Mouse (Mus musculus) midbrain, embryonic 15.5 days (tissue): ENCODE data around the gene Atp8a2. TPM values are rescaled to one million over a fixed set of nuclear protein-coding genes. Genes with fewer than 3 reads are reported as not detected.
A peak's percentile ranks its signal among the peaks of the same experiment; 100 is the strongest.
"Not testable (repeated sequence)": the region's sequence is repeated elsewhere in the genome, so short reads cannot be mapped to it uniquely, and the experiment has no call there.

Source experiments
- ATAC-seq: fragments of 200-750 bp; cut with Nextera tagmentation; replicated peaks from 2 replicates; pipeline ENCODE4 v1.8.0; 2017; ENCODE audit warnings: moderate TSS enrichment
- H3K27ac ChIP-seq: fragments of 300-500 bp; sonication (generic); 2 replicates; pipeline ENCODE4 v1.5.1; 2015; ENCODE audit warnings: mild to moderate bottlenecking, inconsistent platforms
- H3K27me3 ChIP-seq: fragments of 300-500 bp; sonication (generic); replicated peaks from 2 replicates; pipeline ENCODE4 v1.6.1; 2015; ENCODE audit warnings: inconsistent platforms
- H3K36me3 ChIP-seq: fragments of 300-500 bp; sonication (generic); replicated peaks from 2 replicates; pipeline ENCODE4 v1.6.1; 2015; ENCODE audit warnings: inconsistent platforms
- H3K4me1 ChIP-seq: fragments of 300-500 bp; sonication (generic); 2 replicates; pipeline ENCODE4 v1.6.1; 2015; ENCODE audit warnings: inconsistent platforms
- H3K4me2 ChIP-seq: fragments of 300-500 bp; sonication (generic); 2 replicates; pipeline ENCODE4 v1.6.1; 2015; ENCODE audit warnings: inconsistent platforms, mild to moderate bottlenecking, moderate library complexity
- H3K4me3 ChIP-seq: fragments of 300-500 bp; sonication (generic); 2 replicates; pipeline ENCODE4 v1.5.1; 2015; ENCODE audit warnings: mild to moderate bottlenecking, inconsistent platforms
- H3K9ac ChIP-seq: fragments of 300-500 bp; sonication (generic); 2 replicates; pipeline ENCODE4 v1.6.1; 2015; ENCODE audit warnings: mild to moderate bottlenecking, inconsistent platforms
- H3K9me3 ChIP-seq: fragments of 300-500 bp; sonication (generic); 2 replicates; pipeline ENCODE4 v1.6.1; 2016; ENCODE audit warnings: inconsistent platforms
- WGBS: fragments of 180-500 bp; shearing (Covaris S2); methylation state at CpG from one replicate; pipeline ENCODE4 v1.1.7; 2015; ENCODE audit warnings: mixed read lengths; 5-methylcytosine and 5-hydroxymethylcytosine counted together
- polyA plus RNA-seq: library from polyadenylated mRNA; unstranded; fragments of >200 nt; fragmentation: Nextera tagmentation; extraction: Ambion mirVana; gene quantifications from 2 replicates; pipeline ENCODE4 v1.2.1, GENCODE M21; 2015

Gene Atp8a2
- polyA plus RNA-seq, 1 experiment from 2014 or later, result 49.6 TPM

DNA sequence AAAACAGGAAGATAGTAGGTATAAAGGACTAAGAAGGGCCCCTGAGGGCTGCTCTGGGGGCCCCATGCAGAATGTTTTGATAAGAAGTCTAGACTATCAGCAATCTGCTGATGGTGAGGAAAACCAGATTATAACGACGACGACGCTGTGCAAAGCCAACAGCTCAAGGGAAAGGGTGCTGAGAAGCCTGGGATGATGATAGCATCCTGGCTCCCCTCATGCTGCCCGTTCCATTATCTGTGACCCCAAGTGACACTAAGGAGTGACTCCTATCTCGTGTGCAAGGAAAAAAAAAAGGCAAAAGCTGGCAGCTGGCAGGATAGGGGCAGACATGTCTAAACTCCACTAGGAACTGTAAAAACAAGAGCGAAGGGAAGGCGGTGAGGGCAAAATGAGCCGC, 343.8 kb downstream of the Atp8a2 start:
- no peak for ATAC-seq
- WGBS, result 69% methylated on average over 9 of the region's 9 CpGs
- Histone ChIP-seq H3K36me3 (no peaks in the 10 kb centered on the region), H3K27me3 (no peaks in the 10 kb centered on the region), H3K4me2 (no peak overlapping the region), H3K4me1 (no peaks in the 10 kb centered on the region), H3K27ac (no peak overlapping the region), H3K9me3 (no peaks in the 10 kb centered on the region), H3K9ac (no peak overlapping the region), H3K4me3 (no peak overlapping the region)

DNA sequence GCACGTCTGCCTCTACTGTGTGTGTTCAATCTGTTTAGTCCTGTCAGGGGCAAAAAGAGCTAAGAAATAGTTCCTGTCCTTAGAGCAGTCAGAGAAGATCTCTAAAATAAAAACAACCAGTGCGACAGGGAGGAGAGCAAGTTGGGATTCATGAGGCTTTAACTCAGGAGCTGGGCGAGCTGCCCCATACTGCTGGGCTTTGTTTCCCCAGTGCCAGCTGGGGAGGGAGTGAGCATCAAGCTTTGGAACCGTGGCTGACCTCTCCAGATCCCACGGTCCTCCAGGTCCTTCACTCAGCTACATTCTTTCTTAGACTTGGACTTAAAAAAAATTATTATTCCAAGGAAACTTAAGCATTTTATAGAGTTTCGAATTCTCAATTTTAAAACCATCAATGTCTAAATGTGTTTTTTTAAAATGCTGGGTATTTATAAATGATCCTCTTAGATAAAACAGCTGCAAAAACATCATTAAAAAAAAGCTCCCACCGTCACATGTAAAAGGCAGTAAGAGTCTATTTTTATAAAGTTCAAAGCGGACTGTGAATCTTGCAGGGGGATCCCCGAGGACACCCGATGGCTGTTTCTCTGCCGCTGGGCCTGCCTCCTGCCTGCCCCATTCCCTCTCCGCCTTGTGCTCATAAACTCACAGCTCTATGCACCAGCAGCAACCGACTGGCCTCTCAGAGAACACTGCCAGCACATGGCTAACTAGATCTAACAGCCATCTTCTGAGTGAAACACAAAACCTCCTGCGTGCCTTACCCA, 350.2 kb downstream of the Atp8a2 start:
- 0 out of 2 replicates have a peak, but pooled peaks have one; percentile 39 for ATAC-seq
- Histone ChIP-seq H3K9me3 (no peaks in the 10 kb centered on the region), H3K9ac (no peak overlapping the region), H3K36me3 (no peaks in the 10 kb centered on the region), H3K27ac (peak overlapping the region; percentile 42; the same call in 1 of the 2 replicates), H3K4me2 (no peak overlapping the region), H3K27me3 (no peaks in the 10 kb centered on the region), H3K4me1 (peaks cover 10% of the 10 kb centered on the region), H3K4me3 (no peak overlapping the region)
- WGBS, result 26% methylated on average over 14 of the region's 14 CpGs

- no peak overlapping the region for H3K27ac ChIP-seq
- H3K9ac ChIP-seq, result no peak overlapping the region
- 78% methylated on average over 6 of the region's 6 CpGs for WGBS
- peaks cover 10% of the 10 kb centered on the region for H3K4me1 ChIP-seq
- 0 out of 2 replicates have a peak, but pooled peaks cover 2% of the 10 kb centered on the region for H3K36me3 ChIP-seq
- ATAC-seq, result no peak
- no peak overlapping the region for H3K4me3 ChIP-seq
- H3K4me2 ChIP-seq, result no peak overlapping the region
- H3K9me3 ChIP-seq, result no peaks in the 10 kb centered on the region
- no peaks in the 10 kb centered on the region for H3K27me3 ChIP-seq
These were observed 353.6 kb downstream of the Atp8a2 start for GRCm38 (mm10) chr14:59843264-59843942.

DNA sequence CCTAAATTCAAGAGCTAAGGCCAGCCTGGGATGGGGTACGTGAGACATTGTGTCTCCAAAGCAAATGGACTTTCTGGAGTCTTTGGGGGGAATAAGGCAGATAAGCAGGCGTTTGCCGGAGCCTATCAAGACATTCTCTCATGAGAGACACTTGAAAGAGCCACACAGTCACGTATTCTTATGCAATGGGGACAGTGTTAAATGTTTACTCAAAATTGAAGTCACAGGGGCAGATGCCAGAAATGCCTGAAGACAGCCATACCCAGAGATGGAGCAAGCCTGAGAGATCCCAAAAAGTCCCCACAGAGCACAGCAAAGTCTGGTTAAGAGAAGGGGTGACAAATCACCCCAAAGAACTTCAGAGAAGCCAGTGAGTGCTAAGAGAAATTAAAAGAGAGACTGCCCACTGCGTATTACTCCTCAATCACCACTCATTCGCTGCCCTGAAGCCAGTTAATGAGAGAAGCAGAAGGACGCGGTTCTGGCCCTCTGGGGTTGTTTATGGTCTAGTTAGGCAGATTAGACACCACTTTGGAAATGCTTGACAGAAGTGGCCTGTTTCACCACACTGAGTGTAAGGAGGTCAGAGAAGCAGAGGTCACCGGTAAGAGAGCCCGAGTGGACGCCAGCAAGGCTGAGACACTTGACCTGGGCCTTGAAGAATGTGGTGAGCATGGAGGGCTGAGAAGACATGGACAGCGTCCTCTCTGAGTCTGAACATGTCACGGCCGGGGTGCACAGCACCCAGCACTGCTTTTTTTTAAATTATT, 356.8 kb downstream of the Atp8a2 start:
- Histone ChIP-seq H3K27me3 (no peaks in the 10 kb centered on the region), H3K36me3 (0 out of 2 replicates have a peak, but pooled peaks cover 2% of the 10 kb centered on the region), H3K9ac (no peak overlapping the region), H3K9me3 (no peaks in the 10 kb centered on the region), H3K4me1 (0 out of 2 replicates have a peak, but pooled peaks cover 5% of the 10 kb centered on the region), H3K27ac (no peak overlapping the region), H3K4me3 (no peak overlapping the region), H3K4me2 (no peak overlapping the region)
- ATAC-seq, result no peak
- 83% methylated on average over 14 of the region's 14 CpGs for WGBS

DNA sequence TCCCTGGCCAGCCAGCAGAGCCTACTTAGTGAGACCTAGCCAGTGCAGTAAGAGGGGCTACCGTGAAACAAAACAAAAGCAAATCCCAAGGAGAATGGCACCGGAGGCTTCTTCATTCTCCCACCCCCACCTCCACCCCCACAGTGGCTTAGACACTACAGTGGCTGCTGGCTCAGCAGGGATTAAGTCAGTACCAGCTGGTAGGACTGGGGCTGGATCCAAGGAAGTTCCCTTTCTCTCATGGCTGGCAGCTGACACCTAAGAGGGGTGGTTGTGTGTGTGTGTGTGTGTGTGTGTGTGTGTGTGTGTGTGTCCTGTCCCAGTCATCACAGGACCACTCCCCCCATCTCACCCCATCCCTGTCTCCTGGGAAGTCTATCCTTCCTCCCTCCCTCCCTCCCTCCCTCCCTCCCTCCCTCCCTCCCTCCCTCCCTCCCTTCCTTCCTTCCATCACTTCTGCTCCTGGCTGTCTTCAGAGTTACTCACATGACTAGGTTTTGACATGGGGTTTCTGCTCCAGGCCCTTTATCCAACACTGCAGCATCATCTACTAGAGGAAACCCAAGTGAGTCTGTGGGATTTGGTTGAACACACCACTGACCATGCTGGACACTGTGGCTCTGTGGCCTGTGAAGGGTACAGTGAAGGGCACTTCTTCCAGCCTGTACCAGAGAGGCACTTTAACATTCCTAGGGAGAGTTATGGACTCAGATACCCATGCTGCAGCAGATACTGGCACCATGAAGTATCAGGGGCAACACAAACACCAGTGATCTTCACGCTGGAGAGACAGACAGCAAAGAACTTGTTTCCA, 358.3 kb downstream of the Atp8a2 start:
- peak; percentile 83 for ATAC-seq
- not testable (repeated sequence) for H3K4me3 ChIP-seq, H3K27ac ChIP-seq, H3K9me3 ChIP-seq, H3K27me3 ChIP-seq, H3K4me2 ChIP-seq, H3K36me3 ChIP-seq, H3K9ac ChIP-seq, H3K4me1 ChIP-seq
- 87% methylated on average over 1 of the region's 3 CpGs for WGBS

DNA sequence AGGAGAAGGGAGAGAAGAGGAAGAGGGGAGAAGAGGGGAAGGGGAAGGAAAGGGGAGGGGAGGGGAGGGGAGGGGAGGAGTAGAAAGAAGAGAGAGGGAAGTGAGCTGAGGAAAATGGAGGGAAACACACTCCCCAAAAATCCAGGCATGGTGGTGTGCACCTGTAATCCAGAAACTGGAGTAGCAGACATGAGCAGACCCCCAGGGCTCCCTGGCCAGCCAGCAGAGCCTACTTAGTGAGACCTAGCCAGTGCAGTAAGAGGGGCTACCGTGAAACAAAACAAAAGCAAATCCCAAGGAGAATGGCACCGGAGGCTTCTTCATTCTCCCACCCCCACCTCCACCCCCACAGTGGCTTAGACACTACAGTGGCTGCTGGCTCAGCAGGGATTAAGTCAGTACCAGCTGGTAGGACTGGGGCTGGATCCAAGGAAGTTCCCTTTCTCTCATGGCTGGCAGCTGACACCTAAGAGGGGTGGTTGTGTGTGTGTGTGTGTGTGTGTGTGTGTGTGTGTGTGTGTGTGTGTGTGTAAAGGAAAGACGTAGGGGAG, 359.2 kb downstream of the Atp8a2 start:
- ATAC-seq, result peak; percentile 83
- not testable (repeated sequence) for H3K9me3 ChIP-seq, H3K4me3 ChIP-seq, H3K4me1 ChIP-seq, H3K36me3 ChIP-seq, H3K27me3 ChIP-seq, H3K9ac ChIP-seq, H3K4me2 ChIP-seq, H3K27ac ChIP-seq
- WGBS, result no CpG with 5 or more reads among the region's 3 CpGs

DNA sequence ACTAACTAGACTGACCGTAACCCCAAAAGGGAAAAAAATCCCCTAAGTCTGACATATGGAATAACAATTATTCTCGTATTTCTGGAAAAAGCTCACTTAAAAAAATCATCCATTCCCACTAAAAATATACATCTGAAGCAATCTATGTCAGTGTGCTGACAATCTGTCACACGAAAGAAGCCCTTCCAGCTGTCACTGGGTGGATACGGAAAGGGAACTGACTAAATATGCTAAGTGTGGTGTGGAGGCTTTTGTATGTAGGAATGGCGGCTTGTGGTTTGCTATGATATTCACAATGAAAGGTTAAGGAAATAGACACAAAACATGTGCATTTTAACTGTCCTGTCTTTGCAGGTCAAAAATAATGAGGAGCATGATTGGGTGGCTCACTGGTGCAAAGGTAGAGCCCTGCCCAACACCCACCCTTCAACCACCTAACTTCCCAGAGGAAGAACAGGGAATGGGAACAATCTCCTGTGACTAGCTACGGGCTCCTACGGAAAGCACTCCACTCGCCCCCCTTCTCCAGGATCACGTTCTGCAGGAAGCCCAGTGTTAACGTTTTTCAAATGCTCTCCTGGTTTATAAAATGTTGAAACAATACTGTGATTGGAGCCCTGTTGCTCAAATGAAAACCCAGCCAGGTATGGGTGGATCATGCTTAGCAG, 360.0 kb downstream of the Atp8a2 start:
- no peaks in the 10 kb centered on the region for H3K9me3 ChIP-seq
- H3K4me1 ChIP-seq, result 0 out of 2 replicates have a peak, but pooled peaks cover 5% of the 10 kb centered on the region
- H3K27me3 ChIP-seq, result no peaks in the 10 kb centered on the region
- H3K9ac ChIP-seq, result no peak overlapping the region
- 0 out of 2 replicates have a peak, but pooled peaks cover 2% of the 10 kb centered on the region for H3K36me3 ChIP-seq
- WGBS, result 41% methylated on average over 10 of the region's 10 CpGs
- peak; percentile 37; the same call in 1 of the 2 replicates for ATAC-seq
- H3K4me3 ChIP-seq, result no peak overlapping the region
- no peak overlapping the region for H3K4me2 ChIP-seq
- peak overlapping the region; percentile 23 for H3K27ac ChIP-seq

- no peak overlapping the region for H3K4me2 ChIP-seq
- H3K4me1 ChIP-seq, result no peaks in the 10 kb centered on the region
- ATAC-seq, result no peak
- 91% methylated on average over 5 of the region's 5 CpGs for WGBS
- H3K9me3 ChIP-seq, result no peaks in the 10 kb centered on the region
- no peaks in the 10 kb centered on the region for H3K27me3 ChIP-seq
- no peaks in the 10 kb centered on the region for H3K36me3 ChIP-seq
- H3K9ac ChIP-seq, result no peak overlapping the region
- no peak overlapping the region for H3K4me3 ChIP-seq
- H3K27ac ChIP-seq, result no peak overlapping the region
These were observed 367.4 kb downstream of the Atp8a2 start for GRCm38 (mm10) chr14:59829580-59829979.

GRCm38 (mm10) chr14:59827409-59827808, 369.6 kb downstream of the Atp8a2 start:
- WGBS, result 70% methylated on average over 5 of the region's 5 CpGs
- Histone ChIP-seq H3K9ac (no peak overlapping the region), H3K4me3 (no peak overlapping the region), H3K4me2 (no peak overlapping the region), H3K4me1 (no peaks in the 10 kb centered on the region), H3K27ac (no peak overlapping the region), H3K36me3 (no peaks in the 10 kb centered on the region), H3K9me3 (no peaks in the 10 kb centered on the region), H3K27me3 (no peaks in the 10 kb centered on the region)
- no peak for ATAC-seq

GRCm38 (mm10) chr14:59820115-59820419, 376.9 kb downstream of the Atp8a2 start:
- peak; percentile 55; the same call in 1 of the 2 replicates for ATAC-seq
- Histone ChIP-seq H3K27me3 (no peaks in the 10 kb centered on the region), H3K36me3 (no peaks in the 10 kb centered on the region), H3K4me1 (peaks cover 11% of the 10 kb centered on the region), H3K4me3 (no peak overlapping the region), H3K27ac (peak overlapping the region; percentile 73), H3K9me3 (no peaks in the 10 kb centered on the region; the same call in 1 of the 2 replicates), H3K4me2 (no peak overlapping the region), H3K9ac (no peak overlapping the region)
- WGBS, result 33% methylated on average over 3 of the region's 3 CpGs
